Mouse (Mus musculus): Measurements from ENCODE around the gene Rep15. TPM values are rescaled to one million over a fixed set of nuclear protein-coding genes. Genes with fewer than 3 reads are reported as not detected.

The Rep15 gene
- total RNA-seq, 2 experiments from 2014 or later = 0.68 to 1.2 TPM

GRCm38 (mm10) chr6:147079919-147080318, 47.5 kb downstream of the Rep15 start:
- DNase-seq = no peak
- intact Hi-C loops (cut with DNase I) = no loop called here

Other genes starting within 250 kb of the Rep15 start
- 1 to 10 TPM; 1.4 to 2.5 TPM for gene Arntl2, start 236.5 kb upstream of the Rep15 start, total RNA-seq (2021)
- gene Smco2, start 182.5 kb upstream of the Rep15 start, total RNA-seq (2021) = 1 to 10 TPM; 1.3 to 1.4 TPM
- 10 to 100 TPM; 80.7 to 89.8 TPM for gene Ppfibp1, start 144.1 kb upstream of the Rep15 start, total RNA-seq (2021)
- gene 1700034J05Rik, start 78.2 kb upstream of the Rep15 start, total RNA-seq (2021) = not detected
- gene Mrps35, start 10.2 kb downstream of the Rep15 start, total RNA-seq (2021) = 100 to 1,000 TPM; 173 to 181 TPM
- not detected for gene Mansc4, start 54.4 kb downstream of the Rep15 start, total RNA-seq (2021)
- 1 to 10 TPM; 8.2 to 8.7 TPM for gene Klhl42, start 58.8 kb downstream of the Rep15 start, total RNA-seq (2021)
- gene Pthlh, start 231.6 kb downstream of the Rep15 start, total RNA-seq (2021) = 1 to 10 TPM in 1 of 2 experiments, under 1 TPM in 1; 0.88 to 1.1 TPM